Mouse (Mus musculus): Measurements from ENCODE around the gene Pik3c2b.

- no peak for TF ChIP-seq CTCF (IDR thresholded peaks at IDR 0.05; ENCODE audit: insufficient read depth, low read depth, low read length)
- no peak for TF ChIP-seq POLR2A (IDR thresholded peaks at IDR 0.05; ENCODE audit: insufficient read depth, low read depth, low read length)
Measured at GRCm38 (mm10) chr1:133014196-133014595, 31.3 kb upstream of the Pik3c2b start.

All from olfactory bulb, adult 2 months (tissue).